Mouse (Mus musculus) spleen, adult 2 months (tissue): ENCODE data around the gene Pnldc1.

Experiments used
- CTCF ChIP-seq: fragments of 200-500 bp; IDR thresholded peaks from 2 replicates; pipeline ENCODE4 v1.5.1; 2011; ENCODE audit warnings: mild to moderate bottlenecking, inconsistent platforms; ENCODE audit not compliant: insufficient read depth, insufficient read length, insufficient replicate concordance; ENCODE audit errors: extremely low read depth
- POLR2A ChIP-seq: fragments of 200-500 bp; IDR thresholded peaks from 2 replicates; pipeline ENCODE4 v1.6.1; 2011; ENCODE audit warnings: low read depth, low read length, inconsistent platforms

DNA sequence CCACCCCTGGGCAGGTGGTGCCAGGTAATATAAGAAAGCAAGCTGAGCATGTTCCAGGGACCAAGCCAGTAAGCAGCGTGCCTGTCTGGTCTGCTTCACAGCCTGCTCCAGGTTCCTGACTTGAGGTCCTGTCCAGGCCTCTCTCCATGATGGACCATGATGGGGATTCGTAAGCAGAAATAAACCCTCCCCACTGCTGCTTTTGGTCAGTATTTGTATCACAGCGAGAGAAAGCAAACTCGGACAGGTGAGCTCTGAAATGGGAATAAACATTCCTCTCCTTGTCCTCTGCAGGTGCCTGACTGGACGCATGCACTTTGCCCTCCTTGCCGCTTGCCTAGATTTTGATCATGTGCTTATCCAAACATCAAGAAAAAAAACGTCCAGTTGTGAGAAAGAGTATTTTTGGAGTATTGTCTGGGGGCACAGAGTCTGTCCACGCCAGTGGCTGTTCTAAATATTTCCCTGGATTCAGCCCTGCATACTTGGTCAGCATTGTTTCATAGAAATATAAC lies 51.0 kb downstream of the Pnldc1 start:
- TF ChIP-seq CTCF (no peak), POLR2A (no peak)
